Mouse (Mus musculus) heart, postnatal 0 days (tissue): Measurements from ENCODE around the gene Mindy2. TPM values are rescaled to one million over a fixed set of nuclear protein-coding genes. Genes with fewer than 3 reads are reported as not detected.

Experiments
- ATAC-seq: fragments of 200-750 bp; cut with Nextera tagmentation; 2 replicates; pipeline ENCODE4 v1.8.0; 2017; ENCODE audit warnings: low read depth, moderate number of reproducible peaks, moderate library complexity; ENCODE audit not compliant: insufficient read depth
- DNase-seq: peaks from one replicate; pipeline ENCODE4 v3.0.0-alpha.2; 2016; ENCODE audit warnings: low spot score
- H3K27ac ChIP-seq: fragments of 300-500 bp; sonication (generic); 2 replicates; pipeline ENCODE4 v1.5.1; 2014; ENCODE audit warnings: low read depth, mild to moderate bottlenecking
- H3K27me3 ChIP-seq: fragments of 300-500 bp; sonication (generic); 2 replicates; pipeline ENCODE4 v1.6.1; 2014; ENCODE audit warnings: low read length, mixed read lengths; ENCODE audit not compliant: control insufficient read depth, insufficient read depth
- H3K36me3 ChIP-seq: fragments of 300-500 bp; sonication (generic); replicated peaks from 2 replicates; pipeline ENCODE4 v1.6.1; 2014; ENCODE audit warnings: low read length, mixed read lengths; ENCODE audit not compliant: control insufficient read depth, insufficient read depth
- H3K4me1 ChIP-seq: fragments of 300-500 bp; sonication (generic); 2 replicates; pipeline ENCODE4 v1.6.1; 2014; ENCODE audit warnings: antibody characterized with exemption; ENCODE audit not compliant: control insufficient read depth, insufficient read depth
- H3K4me2 ChIP-seq: fragments of 300-500 bp; sonication (generic); 2 replicates; pipeline ENCODE4 v1.6.1; 2014; ENCODE audit warnings: low read depth, mild to moderate bottlenecking, low read length, moderate library complexity
- H3K4me3 ChIP-seq: fragments of 300-500 bp; sonication (generic); 2 replicates; pipeline ENCODE4 v1.5.1; 2014; ENCODE audit warnings: low read depth, low read length
- H3K9ac ChIP-seq: fragments of 300-500 bp; sonication (generic); replicated peaks from 2 replicates; pipeline ENCODE4 v1.6.1; 2014; ENCODE audit warnings: low read depth, low read length, mixed read lengths
- H3K9me3 ChIP-seq: fragments of 300-500 bp; sonication (generic); replicated peaks from 2 replicates; pipeline ENCODE4 v1.6.1; 2016; ENCODE audit warnings: low read length; ENCODE audit not compliant: control insufficient read depth
- CTCF ChIP-seq: IDR thresholded peaks from 2 replicates; pipeline ENCODE4 v1.5.1; 2016; ENCODE audit warnings: antibody characterized with exemption, control low read depth, low read depth
- EP300 ChIP-seq: IDR thresholded peaks from 2 replicates; pipeline ENCODE4 v1.6.1; 2016; ENCODE audit warnings: antibody characterized with exemption, low read depth
- WGBS: fragments of 180-500 bp; shearing (Covaris S2); extraction: QIAGEN DNeasy Blood & Tissue Kit; methylation state at CpG from one replicate; pipeline ENCODE4 v1.1.7; 2014; 5-methylcytosine and 5-hydroxymethylcytosine counted together
- polyA plus RNA-seq: library from polyadenylated mRNA; unstranded; fragments of >200 nt; fragmentation: Nextera tagmentation; extraction: Ambion mirVana; gene quantifications from 2 replicates; pipeline ENCODE4 v1.2.1, GENCODE M21; 2015
- total RNA-seq: library from RNA; depleted of rRNA; stranded (reverse); fragments of >200 nt; gene quantifications from 2 replicates; pipeline ENCODE4 v1.2.3, GENCODE M21; 2014; ENCODE audit warnings: low replicate concordance

The Mindy2 gene
- total and polyA plus RNA-seq, 2 experiments from 2014 or later = 9.0 to 15.3 TPM

GRCm38 (mm10) chr9:70671772-70672579, 15.0 kb upstream of the Mindy2 start:
- TF ChIP-seq CTCF (peak; percentile 64), EP300 (no peak)
- Histone ChIP-seq H3K27me3 (no peaks in the 10 kb centered on the region), H3K4me1 (no peaks in the 10 kb centered on the region; the same call in 1 of the 2 replicates), H3K9me3 (0 out of 2 replicates have a peak, but pooled peaks cover 4% of the 10 kb centered on the region), H3K4me2 (peak overlapping the region; percentile 28; the same call in 1 of the 2 replicates), H3K36me3 (no peaks in the 10 kb centered on the region), H3K9ac (no peak overlapping the region), H3K27ac (no peak overlapping the region; the same call in 1 of the 2 replicates), H3K4me3 (no peak overlapping the region)
- peak; percentile 50 for DNase-seq
- 23% methylated on average over 10 of the region's 10 CpGs for WGBS
- no peak for ATAC-seq

DNA sequence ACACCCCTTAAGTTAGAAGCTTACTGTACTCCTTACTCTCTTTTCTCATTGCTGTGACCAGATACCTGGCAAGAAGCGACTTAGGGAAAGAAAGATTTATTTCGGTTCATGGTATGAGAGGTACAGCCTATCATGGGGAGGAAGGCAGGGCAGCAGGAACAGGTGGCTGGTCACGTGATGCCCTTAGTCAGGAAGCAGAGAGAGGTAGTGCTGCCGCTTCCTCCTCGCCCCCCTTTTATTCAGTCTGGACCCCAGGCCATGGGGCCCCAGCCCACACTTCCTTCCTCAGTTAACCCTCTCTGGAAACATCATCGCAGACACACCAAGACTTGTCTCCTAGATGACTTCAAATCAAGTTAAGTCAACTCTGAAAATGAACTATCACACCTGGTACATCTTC, 14.3 kb upstream of the Mindy2 start:
- DNase-seq = no peak

GRCm38 (mm10) chr9:70670381-70670780, 13.4 kb upstream of the Mindy2 start:
- Histone ChIP-seq H3K4me1 (no peaks in the 10 kb centered on the region; the same call in 1 of the 2 replicates), H3K9ac (no peak overlapping the region)

More for the DNA sequence above, 14.3 kb upstream of the Mindy2 start:
- no peak for TF ChIP-seq EP300
- no peak for TF ChIP-seq CTCF
- H3K27me3 ChIP-seq = no peaks in the 10 kb centered on the region
- H3K27ac ChIP-seq = no peak overlapping the region
- H3K9ac ChIP-seq = no peak overlapping the region
- H3K36me3 ChIP-seq = no peaks in the 10 kb centered on the region
- no peak overlapping the region; the same call in 1 of the 2 replicates for H3K4me2 ChIP-seq
- no peak for ATAC-seq
- 0 out of 2 replicates have a peak, but pooled peaks cover 4% of the 10 kb centered on the region for H3K9me3 ChIP-seq
- H3K4me3 ChIP-seq = no peak overlapping the region
- H3K4me1 ChIP-seq = no peaks in the 10 kb centered on the region; the same call in 1 of the 2 replicates
- 57% methylated on average over 6 of the region's 6 CpGs for WGBS

GRCm38 (mm10) chr9:70669197-70669596, 12.2 kb upstream of the Mindy2 start:
- Histone ChIP-seq H3K36me3 (no peaks in the 10 kb centered on the region), H3K4me1 (no peaks in the 10 kb centered on the region; the same call in 1 of the 2 replicates), H3K4me2 (no peak overlapping the region), H3K27me3 (no peaks in the 10 kb centered on the region), H3K27ac (no peak overlapping the region), H3K4me3 (no peak overlapping the region), H3K9me3 (0 out of 2 replicates have a peak, but pooled peaks cover 4% of the 10 kb centered on the region), H3K9ac (no peak overlapping the region)
- no peak for DNase-seq
- no peak for ATAC-seq
- 44% methylated on average over 2 of the region's 2 CpGs for WGBS
- no peak for TF ChIP-seq EP300
- TF ChIP-seq CTCF = no peak

More at GRCm38 (mm10) chr9:70670381-70670780, 13.4 kb upstream of the Mindy2 start:
- TF ChIP-seq CTCF (no peak), EP300 (no peak)
- Histone ChIP-seq H3K9me3 (0 out of 2 replicates have a peak, but pooled peaks cover 4% of the 10 kb centered on the region), H3K4me2 (no peak overlapping the region), H3K4me3 (no peak overlapping the region), H3K27me3 (no peaks in the 10 kb centered on the region), H3K36me3 (no peaks in the 10 kb centered on the region), H3K27ac (no peak overlapping the region)
- ATAC-seq (no peak), DNase-seq (no peak)
- 79% methylated on average over 6 of the region's 6 CpGs for WGBS

- no peak for DNase-seq
- Histone ChIP-seq H3K27ac (no peak overlapping the region), H3K4me2 (no peak overlapping the region), H3K9ac (no peak overlapping the region), H3K4me1 (no peaks in the 10 kb centered on the region; the same call in 1 of the 2 replicates), H3K9me3 (0 out of 2 replicates have a peak, but pooled peaks cover 4% of the 10 kb centered on the region), H3K27me3 (no peaks in the 10 kb centered on the region), H3K4me3 (no peak overlapping the region), H3K36me3 (no peaks in the 10 kb centered on the region)
- ATAC-seq = no peak
- TF ChIP-seq EP300 = no peak
- peak; percentile 24 for TF ChIP-seq CTCF
These were observed 11.1 kb upstream of the Mindy2 start for GRCm38 (mm10) chr9:70668048-70668447.
